Mouse (Mus musculus) cerebellum, postnatal 10 days (tissue): ENCODE data around the gene Shcbp1l.
"Not testable (repeated sequence)": the region's sequence is repeated elsewhere in the genome, so short reads cannot be mapped to it uniquely, and the experiment has no call there.

Experiments used
- DNase-seq, 2 experiments: peaks; one replicate each; pipeline ENCODE4 v3.0.0; 2021; ENCODE audit warnings: mixed read lengths in 2 of 2

Gene Shcbp1l

GRCm38 (mm10) chr1:153424770-153425584, at the start of gene Shcbp1l:
Gene Shcbp1l, plus strand, starts transcription at chr1:153425162.
- peak; percentile 84 to 87 for DNase-seq

- no peak for DNase-seq
Observed at GRCm38 (mm10) chr1:153376446-153376845, 48.5 kb upstream of the Shcbp1l start.

GRCm38 (mm10) chr1:153378587-153378986, 46.4 kb upstream of the Shcbp1l start:
- no peak for DNase-seq

- DNase-seq, result no peak
Observed at GRCm38 (mm10) chr1:153379832-153380231, 45.1 kb upstream of the Shcbp1l start.

- peak; percentile 51 to 54 for DNase-seq
Observed at GRCm38 (mm10) chr1:153380746-153381282, 44.1 kb upstream of the Shcbp1l start.

- no peak for DNase-seq
Observed at GRCm38 (mm10) chr1:153385081-153385480, 39.9 kb upstream of the Shcbp1l start.

- DNase-seq, result not testable (repeated sequence)
Observed at GRCm38 (mm10) chr1:153385661-153386060, 39.3 kb upstream of the Shcbp1l start.

GRCm38 (mm10) chr1:153386271-153387069, 38.5 kb upstream of the Shcbp1l start:
- peak; percentile 89 to 90 for DNase-seq

- peak; percentile 49 to 57 for DNase-seq
Observed at GRCm38 (mm10) chr1:153395706-153396105, 29.3 kb upstream of the Shcbp1l start.

GRCm38 (mm10) chr1:153401765-153402164, 23.2 kb upstream of the Shcbp1l start:
- DNase-seq, result peak; percentile 81 to 83

GRCm38 (mm10) chr1:153407641-153408040, 17.3 kb upstream of the Shcbp1l start:
- not testable (repeated sequence) for DNase-seq

- DNase-seq, result not testable (repeated sequence)
Observed at GRCm38 (mm10) chr1:153408296-153408695, 16.7 kb upstream of the Shcbp1l start.

- not testable (repeated sequence) for DNase-seq
Observed at GRCm38 (mm10) chr1:153410915-153411314, 14.0 kb upstream of the Shcbp1l start.

- DNase-seq, result no peak
Observed at GRCm38 (mm10) chr1:153411723-153412122, 13.2 kb upstream of the Shcbp1l start.

- DNase-seq, result not testable (repeated sequence)
Observed at GRCm38 (mm10) chr1:153412663-153413396, 12.1 kb upstream of the Shcbp1l start.

- peak; percentile 15 to 17 for DNase-seq
Observed at GRCm38 (mm10) chr1:153413397-153414020, 11.5 kb upstream of the Shcbp1l start.

- DNase-seq, result peak; percentile 26 to 45
Observed at GRCm38 (mm10) chr1:153414114-153414723, 10.7 kb upstream of the Shcbp1l start.

- DNase-seq, result peak in 1 of 2 experiments; percentile 13
Observed at GRCm38 (mm10) chr1:153414962-153415361, 10.0 kb upstream of the Shcbp1l start.

- DNase-seq, result not testable (repeated sequence)
Observed at GRCm38 (mm10) chr1:153415742-153416141, 9.2 kb upstream of the Shcbp1l start.

GRCm38 (mm10) chr1:153416271-153416832, 8.6 kb upstream of the Shcbp1l start:
- not testable (repeated sequence) for DNase-seq

GRCm38 (mm10) chr1:153417805-153418204, 7.2 kb upstream of the Shcbp1l start:
- DNase-seq, result not testable (repeated sequence)
